Mouse (Mus musculus) naive thymus-derived CD4-positive, alpha-beta T cell, adult 5 months (primary cell): Measurements from ENCODE around the gene Tmem184c. TPM values are rescaled to one million over a fixed set of nuclear protein-coding genes. Genes with fewer than 3 reads are reported as not detected.

Experiments used
- polyA plus RNA-seq: library from polyadenylated mRNA; unstranded; fragments of 100-300 nt; shearing (Covaris generic); gene quantifications from one replicate; pipeline ENCODE4 v1.2.1, GENCODE M21; 2017

The Tmem184c gene
- polyA plus RNA-seq = 15.6 TPM

DNA sequence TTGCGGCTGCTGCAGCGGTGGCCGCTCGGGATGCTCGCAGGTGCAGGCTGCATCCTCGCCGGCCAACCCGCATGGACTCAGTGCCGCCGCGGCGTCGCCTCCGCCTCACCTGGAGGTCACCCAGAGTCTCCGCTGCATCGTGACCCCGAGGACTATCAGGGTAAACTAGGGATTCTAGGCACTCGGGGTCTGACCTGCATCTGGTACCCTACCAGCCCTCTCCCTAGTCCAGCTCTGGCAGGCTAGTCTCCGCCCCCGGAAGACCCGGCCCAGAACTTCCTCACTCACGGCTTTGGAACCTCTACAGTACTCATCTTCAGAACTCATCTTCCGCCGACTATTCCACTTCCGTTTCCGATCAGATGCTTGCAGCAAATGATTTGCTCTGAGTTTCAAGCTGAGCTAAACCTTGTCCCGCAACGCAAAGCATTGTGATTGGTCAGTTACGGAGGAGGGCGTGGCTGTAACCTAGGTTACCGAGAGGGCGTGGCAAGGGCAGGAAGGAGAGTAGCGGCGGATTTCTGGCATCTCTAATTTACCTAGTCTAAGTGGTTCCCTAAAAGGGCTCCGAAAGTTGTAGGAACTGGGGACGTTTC lies at the start of gene Tmem184c:
Tmem184c (minus strand) TSS at position 325 of the 596 bp plus-strand sequence.

DNA sequence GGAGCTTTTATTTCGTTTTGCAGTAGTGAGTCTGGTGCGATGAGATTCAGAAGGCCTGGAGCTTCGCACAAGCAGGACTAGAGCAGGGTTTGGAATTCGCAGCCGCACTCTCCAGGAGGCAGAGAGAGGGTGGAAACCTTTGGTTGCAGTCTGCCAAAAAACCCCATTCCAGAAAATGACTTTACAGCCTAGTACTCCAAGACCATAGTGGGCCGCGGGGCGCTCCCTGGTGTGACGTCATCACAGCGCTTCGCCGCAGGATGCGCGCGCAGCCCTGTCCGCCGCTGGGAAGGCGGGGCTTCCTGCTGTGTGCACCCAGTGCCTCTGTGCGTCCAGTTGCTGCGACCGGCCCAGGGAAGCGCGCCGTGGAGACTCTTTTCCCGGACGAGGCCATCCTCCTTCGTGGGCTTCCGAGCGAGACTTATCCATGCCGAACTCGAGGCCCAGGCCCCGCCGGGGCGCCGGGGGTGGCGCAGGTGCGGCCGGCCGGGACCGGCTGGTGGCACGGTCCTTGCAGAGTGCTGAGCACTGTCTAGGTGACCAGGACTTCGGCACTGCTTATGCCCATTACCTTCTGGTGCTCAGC lies 61.3 kb downstream of the Tmem184c start, which contains the start of gene Prmt9:
Prmt9 (plus strand) TSS at position 277 of the 586 bp plus-strand sequence.

Other genes starting within 250 kb of the Tmem184c start
- gene Arhgap10, start 92.7 kb downstream of the Tmem184c start, polyA plus RNA-seq = 10.4 TPM
- gene Prmt9, start 61.3 kb downstream of the Tmem184c start, polyA plus RNA-seq = 20.7 TPM
- gene Ednra, start 113.8 kb upstream of the Tmem184c start, polyA plus RNA-seq = not detected